Mouse (Mus musculus): Measurements from ENCODE around the gene Mgat4b. TPM values are rescaled to one million over a fixed set of nuclear protein-coding genes. Genes with fewer than 3 reads are reported as not detected.

The Mgat4b gene
- total RNA-seq, 4 experiments from 2014 or later, result 61.3 to 68.0 (median 65.8) TPM

GRCm38 (mm10) chr11:50245269-50245668, 34.6 kb downstream of the Mgat4b start:
- DNase-seq (ENCODE audit: low spot score in 2 of 2), result no peak

GRCm38 (mm10) chr11:50248473-50249171, 37.9 kb downstream of the Mgat4b start:
- no peak for DNase-seq (ENCODE audit: low spot score in 2 of 2)

- no peak for DNase-seq (ENCODE audit: low spot score in 2 of 2)
Observed at GRCm38 (mm10) chr11:50252166-50252565, 41.5 kb downstream of the Mgat4b start.

GRCm38 (mm10) chr11:50252684-50253265, 42.1 kb downstream of the Mgat4b start:
- DNase-seq (ENCODE audit: low spot score in 2 of 2), result no peak

GRCm38 (mm10) chr11:50253393-50253792, 42.7 kb downstream of the Mgat4b start:
- DNase-seq (ENCODE audit: low spot score in 2 of 2), result peak in 1 of 2 experiments; percentile 5

GRCm38 (mm10) chr11:50254010-50254580, 43.4 kb downstream of the Mgat4b start:
- peak; percentile 53 to 91 for DNase-seq (ENCODE audit: low spot score in 2 of 2)

- no peak for DNase-seq (ENCODE audit: low spot score in 2 of 2)
Observed at GRCm38 (mm10) chr11:50256615-50257014, 45.9 kb downstream of the Mgat4b start.

- peak in 1 of 2 experiments; percentile 79 for DNase-seq (ENCODE audit: low spot score in 2 of 2)
Observed at GRCm38 (mm10) chr11:50258310-50258709, 47.6 kb downstream of the Mgat4b start.

GRCm38 (mm10) chr11:50262020-50262419, 51.3 kb downstream of the Mgat4b start:
- no peak for DNase-seq (ENCODE audit: low spot score in 2 of 2)

- DNase-seq (ENCODE audit: low spot score in 2 of 2), result no peak
Observed at GRCm38 (mm10) chr11:50263198-50263597, 52.5 kb downstream of the Mgat4b start.

- DNase-seq (ENCODE audit: low spot score in 2 of 2), result no peak
Observed at GRCm38 (mm10) chr11:50265931-50266330, 55.2 kb downstream of the Mgat4b start.

- DNase-seq (ENCODE audit: low spot score in 2 of 2), result no peak
Observed at GRCm38 (mm10) chr11:50266997-50267396, 56.3 kb downstream of the Mgat4b start.

- DNase-seq (ENCODE audit: low spot score in 2 of 2), result no peak
Observed at GRCm38 (mm10) chr11:50269163-50269562, 58.5 kb downstream of the Mgat4b start.

- no peak for DNase-seq (ENCODE audit: low spot score in 2 of 2)
Observed at GRCm38 (mm10) chr11:50269885-50270284, 59.2 kb downstream of the Mgat4b start.

GRCm38 (mm10) chr11:50272819-50273218, 62.1 kb downstream of the Mgat4b start:
- DNase-seq (ENCODE audit: low spot score in 2 of 2), result no peak

- no peak for DNase-seq (ENCODE audit: low spot score in 2 of 2)
Observed at GRCm38 (mm10) chr11:50275077-50275476, 64.4 kb downstream of the Mgat4b start.

- no peak for DNase-seq (ENCODE audit: low spot score in 2 of 2)
Observed at GRCm38 (mm10) chr11:50275568-50276151, 65.0 kb downstream of the Mgat4b start.

GRCm38 (mm10) chr11:50277025-50277424, 66.3 kb downstream of the Mgat4b start:
- no peak for DNase-seq (ENCODE audit: low spot score in 2 of 2)

GRCm38 (mm10) chr11:50277706-50278105, 67.0 kb downstream of the Mgat4b start:
- DNase-seq (ENCODE audit: low spot score in 2 of 2), result no peak

- no peak for DNase-seq (ENCODE audit: low spot score in 2 of 2)
Observed at GRCm38 (mm10) chr11:50279005-50279404, 68.3 kb downstream of the Mgat4b start.

- DNase-seq (ENCODE audit: low spot score in 2 of 2), result no peak
Observed at GRCm38 (mm10) chr11:50280053-50280452, 69.4 kb downstream of the Mgat4b start.
